In the genomic region with DNA sequence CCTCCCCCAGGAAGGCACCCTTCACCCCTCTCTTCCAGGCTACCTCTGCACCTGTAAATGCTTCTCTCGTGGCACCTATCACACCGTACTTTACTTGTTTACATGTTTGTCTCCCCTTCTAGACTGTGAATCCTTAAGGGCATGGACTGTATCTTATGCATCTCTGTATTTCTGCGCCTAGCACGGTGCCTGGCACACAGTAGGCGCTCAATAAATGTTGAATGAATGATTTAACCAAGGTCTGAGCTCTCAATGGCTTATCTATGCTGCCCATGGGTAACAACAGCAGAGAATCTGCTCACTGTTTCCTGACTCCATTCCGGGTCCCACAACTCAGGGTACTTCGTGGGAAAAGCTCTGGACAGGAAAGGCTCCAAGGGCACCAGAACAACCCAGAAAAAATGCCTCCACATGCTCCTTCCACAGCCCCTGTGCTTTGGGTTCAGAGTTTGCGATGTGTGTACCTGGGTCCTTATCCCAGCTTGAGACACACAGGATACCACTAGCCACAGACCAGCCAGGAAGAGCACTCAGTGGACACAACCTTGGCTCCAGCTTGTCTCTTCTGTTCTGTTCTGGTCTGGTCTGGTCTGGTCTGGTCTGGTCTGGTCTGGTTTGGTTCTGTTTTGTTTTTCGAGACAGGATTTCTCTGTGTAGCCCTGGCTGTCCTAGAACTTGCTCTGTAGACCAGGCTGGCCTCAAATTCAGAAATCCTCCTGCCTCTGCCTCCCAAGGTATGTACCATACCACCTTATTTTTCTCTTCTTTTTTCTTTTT, we compare ENCODE assay signal across 25 mouse cellular contexts. TPM values are rescaled to one million over a fixed set of nuclear protein-coding genes. Genes with fewer than 3 reads are reported as not detected.
"Had no signal": no experiment of that assay in that cellular context is flagged by ENCODE, and none has a peak within 500 bp of the region (broad histone marks: within the 10 kb centered on the region; RNA-seq: fewer than 3 reads in every experiment).

No protein-coding gene starts in this region.

- H3K36me3 ChIP-seq: liver, embryonic 13.5 days; liver, embryonic 15.5 days had no signal

- H3K4me1 ChIP-seq: hindbrain, embryonic 13.5 days; hindbrain, embryonic 15.5 days; limb, embryonic 12.5 days; liver, embryonic 13.5 days; liver, embryonic 15.5 days had no signal

- H3K4me2 ChIP-seq: heart, embryonic 15.5 days; hindbrain, embryonic 13.5 days; hindbrain, embryonic 15.5 days; limb, embryonic 12.5 days; liver, embryonic 11.5 days; liver, embryonic 13.5 days; liver, embryonic 15.5 days had no signal

- H3K27me3 ChIP-seq: heart, embryonic 15.5 days; hindbrain, embryonic 13.5 days; hindbrain, embryonic 15.5 days; limb, embryonic 12.5 days; liver, embryonic 13.5 days; liver, embryonic 15.5 days had no signal

- H3K9ac ChIP-seq: heart, embryonic 15.5 days; hindbrain, embryonic 13.5 days; hindbrain, embryonic 15.5 days; limb, embryonic 12.5 days; liver, embryonic 13.5 days; liver, embryonic 15.5 days; liver, postnatal 0 days had no signal

- ATAC-seq: hindbrain, postnatal 0 days; intestine, embryonic 16.5 days had no signal

- H3K4me3 ChIP-seq: gastrocnemius, adult 2 months; heart, adult 2 months; heart, embryonic 15.5 days; hindbrain, embryonic 13.5 days; hindbrain, embryonic 15.5 days; layer of hippocampus, adult 2 months; left cerebral cortex, adult 2 months; limb, embryonic 10.5 days; limb, embryonic 12.5 days; liver, embryonic 13.5 days; liver, embryonic 15.5 days had no signal

- DNase-seq: gastrocnemius, postnatal 10 days; gastrocnemius, postnatal 25 days; heart, adult 2 months; heart, postnatal 36 days; kidney, adult 18-20 months; kidney, adult 8-10 months; kidney, postnatal 10 days; kidney, postnatal 25 days; kidney, postnatal 4 days; liver; liver, embryonic 13.5 days; liver, postnatal 0 days had no signal

- H3K9me3 ChIP-seq: heart, embryonic 15.5 days; hindbrain, embryonic 13.5 days; hindbrain, embryonic 15.5 days; limb, embryonic 10.5 days; limb, embryonic 12.5 days; liver, embryonic 13.5 days; liver, embryonic 15.5 days had no signal

- H3K27ac ChIP-seq: gastrocnemius, adult 2 months; heart, adult 2 months; hindbrain, embryonic 13.5 days; hindbrain, embryonic 15.5 days; hindbrain, postnatal 0 days; layer of hippocampus, adult 2 months; left cerebral cortex, adult 2 months; limb, embryonic 10.5 days; limb, embryonic 12.5 days; liver, embryonic 13.5 days; liver, embryonic 15.5 days had no signal

RNA-seq across cellular contexts. Expression of a gene that starts 8.3 kb away (rescaled TPM):
- total RNA-seq: gastrocnemius, postnatal 25 days had no signal
- polyA plus RNA-seq: liver, embryonic 15.5 days; liver, postnatal 0 days had no signal

RNA-seq across cellular contexts. Expression of a gene that starts 21.4 kb away (rescaled TPM):
- total RNA-seq: hematopoietic stem cell, adult 5-6 weeks had no signal

RNA-seq across cellular contexts. Expression of a gene that starts 55.5 kb away (rescaled TPM):
- total RNA-seq: gastrocnemius, adult 2 months had no signal
